Mouse (Mus musculus): ENCODE measurements around the gene Rhoq.

Gene Rhoq

GRCm38 (mm10) chr17:86988601-86989184, 25.8 kb downstream of the Rhoq start:
- DNase-seq (ENCODE audit: low spot score in 2 of 2): peak; percentile 66 to 73

- no peak for DNase-seq (ENCODE audit: low spot score in 2 of 2)
Observed at GRCm38 (mm10) chr17:86991306-86991705, 28.4 kb downstream of the Rhoq start.

- no peak for DNase-seq (ENCODE audit: low spot score in 2 of 2)
Observed at GRCm38 (mm10) chr17:86997323-86997722, 34.4 kb downstream of the Rhoq start.

- DNase-seq (ENCODE audit: low spot score in 2 of 2): no peak
Observed at GRCm38 (mm10) chr17:87008950-87009349, 46.1 kb downstream of the Rhoq start.

GRCm38 (mm10) chr17:87011301-87012019, 48.6 kb downstream of the Rhoq start:
- no peak for DNase-seq (ENCODE audit: low spot score in 2 of 2)

GRCm38 (mm10) chr17:87019692-87020091, 56.8 kb downstream of the Rhoq start:
- no peak for DNase-seq (ENCODE audit: low spot score in 2 of 2)

- no peak for DNase-seq (ENCODE audit: low spot score in 2 of 2)
Observed at GRCm38 (mm10) chr17:87024491-87025242, 61.8 kb downstream of the Rhoq start.

GRCm38 (mm10) chr17:87025269-87025949, 62.5 kb downstream of the Rhoq start, which contains the start of the genes Pigf and Cript:
Gene Pigf, minus strand, starts transcription at chr17:87025406.
Gene Cript, plus strand, starts transcription at chr17:87025550.
- DNase-seq (ENCODE audit: low spot score in 2 of 2): peak; percentile 98 to 99

- peak; percentile 33 to 45 for DNase-seq (ENCODE audit: low spot score in 2 of 2)
Observed at GRCm38 (mm10) chr17:87036141-87037073, 73.5 kb downstream of the Rhoq start.

GRCm38 (mm10) chr17:87038496-87038895, 75.6 kb downstream of the Rhoq start:
- no peak for DNase-seq (ENCODE audit: low spot score in 2 of 2)

- DNase-seq (ENCODE audit: low spot score in 2 of 2): no peak
Observed at GRCm38 (mm10) chr17:87041739-87042138, 78.9 kb downstream of the Rhoq start.

- DNase-seq (ENCODE audit: low spot score in 2 of 2): peak; percentile 77 to 88
Observed at GRCm38 (mm10) chr17:87044364-87044763, 81.5 kb downstream of the Rhoq start.

- no peak for DNase-seq (ENCODE audit: low spot score in 2 of 2)
Observed at GRCm38 (mm10) chr17:87044796-87045195, 81.9 kb downstream of the Rhoq start.
